Mouse (Mus musculus) NIH3T3 (cell line): Measurements from ENCODE around the gene Coro1b.

Experiments used
- DNase-seq: peaks from one replicate; pipeline ENCODE4 v3.0.0-alpha.2; 2012; ENCODE audit warnings: low read depth

The Coro1b gene

DNA sequence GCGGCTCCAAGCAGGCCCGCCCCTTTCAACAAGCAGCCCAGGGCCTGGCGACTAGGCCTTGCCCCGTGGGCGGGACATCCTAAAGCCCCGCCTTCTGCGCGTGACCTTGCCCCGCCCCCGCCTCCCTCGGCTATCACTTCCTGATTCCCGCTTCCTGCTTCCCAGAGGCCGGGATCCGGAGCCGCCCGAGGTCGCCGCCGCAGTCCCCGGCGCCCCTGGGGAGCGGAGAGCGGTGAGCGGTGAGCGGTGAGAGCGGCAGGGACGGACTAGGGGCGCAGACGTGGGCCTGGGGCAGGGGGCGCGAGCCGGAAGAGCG lies at the start of gene Coro1b:
Gene Coro1b, plus strand, starts transcription at position 129 of the 316 bp plus-strand sequence.
- DNase-seq: peak; percentile 99

GRCm38 (mm10) chr19:4099056-4099455 lies 49.4 kb upstream of the Coro1b start:
- DNase-seq: peak; percentile 99

GRCm38 (mm10) chr19:4099837-4100717 lies 48.3 kb upstream of the Coro1b start, which contains the start of gene Pitpnm1:
Gene Pitpnm1, plus strand, starts transcription at chr19:4099998.
- peak; percentile 89 for DNase-seq

DNA sequence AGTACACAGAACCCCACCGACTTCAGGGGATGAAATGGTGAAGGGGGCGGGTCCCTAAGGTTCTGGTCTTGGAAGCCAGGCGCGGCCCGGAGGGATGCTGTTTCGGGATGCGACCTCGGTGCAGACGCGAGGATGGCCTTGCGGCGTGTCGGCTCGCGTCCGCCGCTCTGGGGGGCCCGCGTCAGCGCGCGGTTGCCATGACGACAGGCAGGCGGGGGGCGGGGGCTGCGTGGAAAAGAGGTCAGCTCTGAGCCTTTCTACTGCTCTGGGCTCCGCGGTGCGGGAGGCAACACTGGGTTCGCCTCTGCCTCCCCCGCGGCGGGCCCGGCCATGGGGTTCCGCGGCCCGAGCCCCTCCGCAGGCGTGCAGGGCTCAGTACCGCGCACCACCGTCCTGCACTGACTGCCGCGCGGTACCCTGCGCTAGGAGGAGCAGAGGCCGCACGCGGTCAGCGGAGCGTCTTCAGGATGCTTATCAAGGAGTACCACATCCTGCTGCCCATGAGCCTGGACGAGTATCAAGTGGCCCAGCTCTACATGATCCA lies 47.6 kb upstream of the Coro1b start:
- DNase-seq: no peak

DNA sequence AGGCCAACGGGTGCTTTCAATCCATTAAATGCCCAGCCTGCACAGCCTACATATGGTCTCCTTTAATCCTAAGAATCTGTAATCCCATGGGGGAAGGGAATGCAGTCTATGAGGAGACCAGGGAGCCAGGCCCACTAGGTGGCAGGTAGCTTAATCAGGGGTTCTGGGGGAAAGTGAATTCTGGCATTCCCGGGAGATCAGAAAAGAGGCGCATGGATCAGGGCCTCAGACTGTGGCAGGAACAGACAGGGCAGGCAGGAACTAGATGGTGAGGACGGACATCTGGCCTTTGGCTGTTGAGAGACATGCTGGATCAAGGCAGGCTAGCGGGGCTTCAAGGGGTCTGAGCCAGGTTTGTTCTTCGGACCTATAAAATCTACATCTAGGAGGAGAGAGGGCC lies 47.0 kb upstream of the Coro1b start:
- no peak for DNase-seq

DNA sequence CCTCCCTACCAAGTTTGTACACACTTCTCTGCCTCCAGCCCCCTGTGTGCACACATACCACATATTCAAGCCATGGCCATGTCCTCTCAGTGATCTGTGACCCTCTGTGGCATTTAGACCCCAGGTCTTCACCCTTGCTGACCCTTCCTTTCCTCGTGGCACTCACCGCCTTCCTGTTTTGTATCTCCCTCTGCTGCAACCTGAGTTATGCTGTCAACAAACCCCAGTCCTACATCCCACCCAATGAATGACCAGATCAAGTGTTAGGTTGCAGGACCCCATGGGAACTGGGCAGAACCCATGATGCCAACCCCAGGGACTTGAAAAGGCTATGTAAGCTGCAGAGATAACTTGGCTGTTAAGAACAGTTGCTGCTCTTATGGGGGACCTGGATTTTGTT lies 46.4 kb upstream of the Coro1b start:
- DNase-seq: no peak

- DNase-seq: no peak
These were observed 45.8 kb upstream of the Coro1b start for GRCm38 (mm10) chr19:4102626-4103025.

GRCm38 (mm10) chr19:4103294-4103693 lies 45.1 kb upstream of the Coro1b start:
- DNase-seq: no peak

DNA sequence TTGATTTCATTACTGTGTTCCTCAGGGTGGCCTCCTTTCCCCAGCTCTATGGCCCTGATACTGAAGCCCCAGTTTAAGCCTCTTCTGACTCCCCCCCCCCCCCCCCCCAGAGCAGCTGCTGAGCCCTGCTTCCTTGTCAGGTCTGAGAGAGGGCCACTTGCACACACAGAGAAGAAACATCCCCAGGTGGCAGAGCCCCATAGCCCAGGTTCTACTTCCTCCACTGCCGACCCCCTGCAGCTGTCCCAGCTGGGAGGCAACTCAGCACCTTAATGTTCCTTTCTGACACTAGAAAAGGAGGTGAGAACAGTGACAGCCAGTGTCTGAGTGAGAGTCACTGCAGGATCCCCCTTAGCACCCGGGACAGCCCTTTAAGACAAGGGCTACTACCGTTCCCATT lies 44.6 kb upstream of the Coro1b start:
- no peak for DNase-seq

DNA sequence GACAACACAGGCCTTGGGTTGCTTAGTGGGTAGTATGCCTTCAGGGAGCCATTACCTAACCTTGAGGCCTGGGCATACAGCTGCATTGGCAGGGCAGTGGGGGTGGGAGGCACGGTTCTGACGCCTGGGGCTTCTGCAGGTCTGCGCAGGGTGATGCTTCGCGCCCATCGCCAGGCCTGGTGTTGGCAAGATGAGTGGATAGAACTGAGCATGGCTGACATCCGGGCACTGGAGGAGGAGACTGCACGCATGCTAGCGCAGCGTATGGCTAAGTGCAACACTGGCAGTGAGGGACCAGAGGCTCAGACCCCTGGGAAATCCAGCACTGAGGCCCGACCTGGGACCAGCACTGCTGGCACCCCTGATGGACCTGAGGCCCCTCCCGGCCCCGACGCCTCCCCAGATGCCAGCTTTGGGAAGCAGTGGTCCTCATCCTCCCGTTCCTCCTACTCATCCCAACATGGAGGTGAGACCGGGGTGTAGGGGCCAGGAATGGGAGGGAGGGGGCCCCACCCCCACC lies 43.7 kb upstream of the Coro1b start:
- no peak for DNase-seq

- DNase-seq: no peak
These were observed 41.8 kb upstream of the Coro1b start for GRCm38 (mm10) chr19:4106654-4107053.

- no peak for DNase-seq
These were observed 39.9 kb upstream of the Coro1b start for GRCm38 (mm10) chr19:4108535-4108934.

- DNase-seq: no peak
These were observed 36.1 kb upstream of the Coro1b start for GRCm38 (mm10) chr19:4112063-4112960.

DNA sequence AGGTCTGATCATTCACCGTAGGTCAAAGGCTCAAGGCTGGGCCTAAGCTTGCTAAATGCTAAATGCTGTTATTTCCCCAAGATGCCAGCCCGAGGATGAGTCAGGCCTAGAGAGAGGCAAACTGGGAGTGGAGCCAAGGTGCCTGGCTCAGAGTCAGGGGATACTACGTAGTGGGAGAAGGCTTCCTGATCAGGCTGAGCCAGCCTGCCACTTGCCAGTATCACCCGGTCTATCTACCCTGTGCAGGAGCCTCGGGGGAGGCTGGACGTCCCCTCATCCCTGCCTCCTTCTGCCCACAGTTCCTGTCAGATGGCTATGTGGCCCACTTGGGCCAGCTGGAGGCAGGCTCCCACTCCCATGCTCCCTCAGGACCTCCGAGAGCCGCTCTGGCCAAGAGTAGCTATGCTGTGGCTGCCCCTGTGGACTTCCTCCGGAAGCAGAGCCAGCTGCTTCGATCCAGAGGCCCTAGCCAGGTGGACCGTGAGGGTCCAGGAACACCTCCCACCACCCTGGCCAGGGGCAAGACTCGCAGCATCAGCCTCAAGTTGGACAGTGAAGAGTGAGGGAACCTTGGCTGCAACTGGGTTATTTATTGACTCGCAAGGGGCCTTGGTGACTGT lies 35.1 kb upstream of the Coro1b start:
- peak; percentile 99 for DNase-seq

- peak; percentile 63 for DNase-seq
These were observed 34.6 kb upstream of the Coro1b start for GRCm38 (mm10) chr19:4113806-4114230.

GRCm38 (mm10) chr19:4114551-4114950 lies 33.9 kb upstream of the Coro1b start:
- no peak for DNase-seq

DNA sequence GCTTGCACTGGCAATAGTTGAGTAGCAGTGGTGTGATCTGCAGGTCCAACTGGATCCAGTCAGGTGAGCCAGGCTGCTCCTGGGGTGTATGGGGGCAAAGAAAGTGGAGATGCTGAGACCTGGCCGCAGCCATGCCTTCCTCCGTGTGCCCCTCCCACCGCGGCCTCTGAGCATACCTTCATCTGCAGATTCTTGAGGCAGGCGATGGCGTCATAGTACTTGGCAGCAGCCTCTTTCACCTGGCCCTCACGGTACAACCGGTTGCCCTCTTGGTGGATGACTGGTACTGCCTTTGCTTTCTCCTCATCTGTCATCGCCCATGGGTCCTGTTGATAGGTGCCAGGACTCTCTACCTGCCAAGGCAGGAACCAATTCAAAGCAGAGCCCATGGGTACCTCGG lies 33.3 kb upstream of the Coro1b start:
- no peak for DNase-seq

DNA sequence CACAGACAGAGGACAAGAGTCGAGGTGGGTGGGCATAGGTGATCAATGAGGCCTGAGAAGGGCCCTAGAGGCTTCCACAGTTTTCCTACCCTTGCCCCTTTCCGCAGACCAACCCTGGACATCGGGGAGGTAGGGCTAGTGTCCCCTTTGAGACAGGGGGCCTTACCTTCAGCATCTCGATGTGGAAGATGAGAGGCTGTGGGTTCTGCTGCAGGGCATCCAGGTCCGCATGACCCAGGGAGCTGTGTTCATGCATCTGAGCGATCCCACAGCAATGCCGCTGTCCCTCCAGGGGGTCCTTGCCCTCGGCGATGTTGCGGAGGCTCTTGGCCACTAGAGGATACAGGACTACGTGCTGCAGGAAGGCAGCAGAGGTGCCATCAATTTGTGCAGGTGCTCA lies 32.6 kb upstream of the Coro1b start:
- no peak for DNase-seq

DNA sequence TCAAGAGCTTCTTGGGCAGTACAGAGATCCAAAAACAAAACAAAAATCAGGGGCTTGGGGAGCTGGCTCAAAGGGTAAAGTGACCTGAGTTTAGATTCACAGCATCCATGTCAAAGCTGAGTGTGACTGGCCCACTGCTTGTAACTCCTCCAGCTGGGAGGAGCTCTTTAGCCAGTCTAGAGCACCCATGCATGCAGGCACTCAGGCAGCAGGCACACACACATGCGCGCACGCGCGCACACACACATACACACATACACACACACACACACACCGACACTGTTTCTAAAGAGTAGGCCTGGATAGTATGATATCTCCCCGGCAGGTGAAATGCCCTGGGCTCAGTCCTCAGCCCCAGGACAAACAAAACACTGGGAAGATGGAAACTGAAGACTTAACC lies 31.4 kb upstream of the Coro1b start:
- no peak for DNase-seq

DNA sequence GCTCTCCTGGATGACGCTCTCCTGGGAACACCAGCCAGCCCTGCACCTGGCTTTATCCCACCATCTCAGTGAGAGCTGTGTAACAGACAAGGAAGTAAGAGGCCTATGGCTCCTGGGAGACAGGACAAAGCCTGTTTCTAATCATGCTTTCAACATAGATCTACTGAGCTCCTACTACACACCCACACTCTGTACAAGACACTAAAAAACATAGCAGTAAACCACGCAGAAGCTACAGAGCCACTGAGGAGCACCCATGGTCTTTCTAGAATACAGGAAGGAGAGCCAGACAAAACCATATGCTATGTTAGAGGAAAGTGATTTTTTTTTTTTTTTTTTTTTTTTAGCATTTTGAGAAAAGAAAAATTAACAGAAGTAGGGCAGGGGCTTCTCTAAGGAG lies 30.1 kb upstream of the Coro1b start:
- DNase-seq: no peak

GRCm38 (mm10) chr19:4119716-4120487 lies 28.5 kb upstream of the Coro1b start:
- DNase-seq: no peak
